Mouse (Mus musculus) naive thymus-derived CD4-positive, alpha-beta T cell, adult 2 months (primary cell): ENCODE results near the gene Coq8b.
A peak's percentile ranks its signal among the peaks of the same experiment; 100 is the strongest.

Experiments
- DNase-seq: peaks from one replicate; pipeline ENCODE4 v3.0.0-alpha.2; 2011; ENCODE audit warnings: low read depth

Coq8b gene

GRCm38 (mm10) chr7:27232781-27233281 lies at the start of gene Coq8b:
Coq8b (plus strand) TSS chr7:27233023.
- peak; percentile 94 for DNase-seq

DNA sequence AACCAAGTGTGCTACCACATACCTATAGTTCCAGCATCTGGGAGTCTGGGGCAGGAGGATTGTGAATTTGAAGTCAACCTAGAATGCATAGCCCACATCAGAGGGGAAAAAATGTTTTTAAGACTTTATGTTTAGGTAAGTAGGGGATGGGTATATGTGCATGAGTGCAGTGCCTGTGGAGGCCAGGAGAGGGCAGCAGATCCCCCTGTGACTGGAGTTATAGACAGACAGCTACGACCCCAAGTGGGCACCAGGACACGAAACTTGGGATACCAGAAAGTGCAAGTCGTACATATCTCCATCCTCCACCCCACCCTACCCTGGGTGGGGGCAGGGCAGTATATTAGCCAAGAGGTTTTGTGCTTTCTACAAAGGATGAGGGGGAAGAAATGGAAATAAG lies 47.9 kb upstream of the Coq8b start:
- DNase-seq = peak; percentile 67

GRCm38 (mm10) chr7:27185986-27186385 lies 46.8 kb upstream of the Coq8b start:
- no peak for DNase-seq

- DNase-seq = peak; percentile 25
Measured at GRCm38 (mm10) chr7:27189271-27189931, 43.4 kb upstream of the Coq8b start.

DNA sequence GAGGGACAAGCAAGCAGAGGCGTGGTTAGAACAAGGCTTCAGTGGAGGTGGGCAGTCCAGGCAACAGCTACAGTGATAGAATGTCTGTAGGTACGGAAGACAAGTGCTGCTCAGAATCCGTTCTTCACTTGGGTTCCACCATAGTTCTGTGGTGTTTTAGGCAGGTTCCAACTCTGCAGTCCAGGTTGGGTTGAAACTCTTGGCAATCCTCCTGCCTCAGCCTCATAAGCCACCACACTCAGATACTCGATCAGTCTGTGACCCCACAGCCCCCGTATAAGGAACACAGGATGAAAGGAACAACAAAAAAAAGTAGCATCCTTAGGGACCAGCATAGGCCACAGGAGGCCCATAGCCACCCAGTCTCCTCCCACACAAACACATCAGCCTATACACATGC lies 40.4 kb upstream of the Coq8b start:
- DNase-seq = no peak

DNA sequence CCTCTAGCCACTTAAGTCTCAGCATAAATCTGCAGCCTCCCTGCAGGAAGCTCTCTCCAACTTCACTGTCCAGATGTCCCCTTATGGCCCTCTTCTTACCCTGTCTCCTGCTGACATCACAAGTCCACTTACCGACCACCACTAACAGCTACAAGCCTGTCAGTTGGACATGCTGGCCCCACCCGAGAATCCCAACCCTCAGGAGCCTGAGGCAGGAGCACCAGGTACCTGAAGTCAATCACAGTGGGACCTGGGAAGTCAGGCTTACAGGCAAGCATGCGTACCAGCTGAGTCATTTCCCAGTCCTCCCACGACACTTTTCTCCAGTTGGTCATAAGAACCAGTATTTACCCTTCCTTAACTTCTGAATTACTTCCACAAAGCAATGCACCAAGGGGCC lies 39.1 kb upstream of the Coq8b start:
- no peak for DNase-seq

DNA sequence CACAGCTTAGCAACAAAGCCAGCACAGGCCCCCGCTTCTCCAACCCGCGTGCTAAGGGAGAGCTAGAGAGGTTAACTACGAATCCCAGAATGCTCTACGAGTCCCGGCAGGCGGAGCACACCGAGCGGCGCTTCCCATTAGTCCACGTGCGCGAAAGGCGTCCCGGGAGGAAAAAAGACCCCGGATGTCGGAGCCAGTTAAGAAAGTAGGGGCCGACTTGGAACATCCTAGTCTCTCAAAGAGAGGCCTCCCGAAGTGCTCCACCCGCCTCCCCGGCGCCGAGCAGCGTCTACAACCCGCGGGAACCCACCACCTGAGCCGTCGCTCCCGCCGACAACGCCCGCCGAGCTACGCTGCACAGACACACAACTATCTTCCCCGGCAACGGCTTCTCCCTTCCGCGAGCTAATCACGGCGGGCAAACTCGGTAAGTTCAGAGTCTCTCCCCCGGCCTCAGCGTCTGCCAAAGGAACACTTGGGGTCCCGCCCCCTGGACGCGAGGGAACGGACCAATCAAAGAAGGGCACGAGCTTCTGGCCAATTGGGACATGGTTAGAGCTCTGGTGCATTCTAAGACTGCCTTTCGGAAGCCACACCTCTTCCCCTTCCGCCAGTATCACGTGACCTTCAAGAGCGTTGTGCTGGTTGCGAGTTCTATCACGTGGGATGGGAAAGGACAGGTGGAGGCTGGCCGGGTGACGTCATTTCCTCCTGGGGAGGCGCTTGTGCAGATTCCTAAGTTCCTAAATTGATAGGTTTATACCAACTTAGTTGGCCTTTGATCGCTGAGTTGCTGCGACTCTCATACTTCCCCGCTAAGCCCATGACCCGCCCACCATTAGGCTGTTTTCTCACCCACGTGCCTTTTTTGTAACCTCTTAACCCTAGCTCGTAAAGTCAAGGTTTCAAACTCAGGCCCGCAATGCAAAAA lies 36.9 kb upstream of the Coq8b start, which contains the start of the genes BC024978 and Snrpa:
Gene BC024978 (plus strand): TSS at position 101 of the 931 bp plus-strand sequence.
Gene Snrpa (minus strand): TSS at position 591 of the 931 bp plus-strand sequence.
- peak; percentile 97 for DNase-seq

DNA sequence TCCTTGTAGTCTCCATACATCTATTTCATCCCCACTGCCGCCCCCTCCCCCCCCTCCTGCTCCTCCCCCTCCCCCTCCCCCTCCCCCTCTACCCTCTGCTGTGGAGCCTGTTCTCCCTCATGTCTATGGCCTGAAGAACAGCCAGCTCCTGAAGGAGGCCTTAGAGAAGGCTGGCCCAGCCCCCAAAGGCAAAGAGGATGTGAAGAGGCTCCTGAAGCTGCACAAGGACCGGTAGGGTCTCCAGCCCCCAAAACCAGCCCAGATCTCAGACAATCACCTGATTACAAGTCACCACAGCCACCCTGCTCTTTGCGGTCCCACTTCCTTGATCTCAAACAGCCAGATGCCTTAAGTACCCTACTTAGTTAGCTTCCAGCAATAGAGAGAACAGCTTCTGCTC lies 35.7 kb upstream of the Coq8b start:
- DNase-seq = no peak

GRCm38 (mm10) chr7:27197634-27198033 lies 35.2 kb upstream of the Coq8b start:
- no peak for DNase-seq

DNA sequence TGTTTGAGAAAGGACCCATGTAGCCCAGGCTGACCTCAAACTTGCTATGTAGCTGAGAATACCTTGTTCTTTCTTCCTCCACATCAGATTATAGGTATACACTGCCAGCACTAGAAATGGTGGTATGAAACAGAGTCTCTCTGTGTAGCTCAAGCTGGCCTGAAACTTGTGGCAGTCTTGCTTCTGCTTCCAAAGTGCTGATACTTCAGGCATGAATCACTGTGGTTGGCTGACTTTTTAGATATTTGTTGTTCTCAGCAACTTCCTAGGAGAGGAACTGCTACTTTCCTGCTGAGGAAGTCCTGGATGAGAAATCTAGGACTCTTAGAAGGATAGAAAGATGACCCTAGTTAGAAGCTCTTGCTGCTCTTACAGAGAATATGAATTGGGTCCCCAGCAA lies 34.5 kb upstream of the Coq8b start:
- DNase-seq = no peak

- DNase-seq = no peak
Measured at GRCm38 (mm10) chr7:27198779-27199178, 34.0 kb upstream of the Coq8b start.

- DNase-seq = no peak
Measured at GRCm38 (mm10) chr7:27203730-27204449, 28.9 kb upstream of the Coq8b start.

DNA sequence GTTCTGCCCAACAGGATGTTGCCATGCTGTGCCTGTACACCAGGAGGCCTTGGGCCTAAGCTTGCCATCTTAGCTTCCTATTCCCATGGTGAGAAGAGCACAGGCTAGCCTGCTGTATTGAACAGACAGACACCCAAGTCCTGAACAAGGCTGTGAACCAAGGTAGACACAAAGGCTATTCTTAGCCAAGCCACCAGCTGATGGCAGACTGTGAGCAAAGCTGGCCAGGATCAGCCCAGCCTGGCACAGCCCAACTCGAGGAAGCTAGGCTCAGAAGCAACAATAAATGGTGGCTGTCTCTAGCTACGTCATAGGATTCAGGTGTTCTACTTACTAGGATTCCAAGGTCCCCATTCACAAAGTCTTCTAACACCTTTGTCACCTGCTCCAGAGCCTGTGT lies 20.2 kb upstream of the Coq8b start:
- DNase-seq = no peak

GRCm38 (mm10) chr7:27218586-27218985 lies 14.2 kb upstream of the Coq8b start:
- DNase-seq = no peak

- no peak for DNase-seq
Measured at GRCm38 (mm10) chr7:27219937-27220336, 12.9 kb upstream of the Coq8b start.

DNA sequence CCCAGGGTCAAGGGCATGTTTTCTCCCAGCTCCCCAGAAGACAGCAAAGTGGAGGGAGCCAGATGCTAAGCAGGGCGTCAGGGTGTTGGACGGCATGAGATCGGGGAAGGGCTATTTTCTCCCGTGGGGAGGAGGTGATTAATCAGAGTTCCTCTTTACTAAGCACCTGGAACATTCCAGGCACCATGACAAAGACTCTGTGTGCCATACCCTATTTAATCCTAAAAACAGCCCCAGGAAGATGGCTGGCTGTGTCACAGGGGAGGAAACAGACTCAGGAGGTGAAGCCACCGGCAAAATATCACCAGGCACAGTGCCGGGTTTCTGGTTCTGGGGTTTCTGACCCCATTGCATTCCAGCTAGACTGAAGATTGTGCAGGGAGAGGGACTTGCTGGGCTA lies 10.9 kb upstream of the Coq8b start:
- DNase-seq = no peak

DNA sequence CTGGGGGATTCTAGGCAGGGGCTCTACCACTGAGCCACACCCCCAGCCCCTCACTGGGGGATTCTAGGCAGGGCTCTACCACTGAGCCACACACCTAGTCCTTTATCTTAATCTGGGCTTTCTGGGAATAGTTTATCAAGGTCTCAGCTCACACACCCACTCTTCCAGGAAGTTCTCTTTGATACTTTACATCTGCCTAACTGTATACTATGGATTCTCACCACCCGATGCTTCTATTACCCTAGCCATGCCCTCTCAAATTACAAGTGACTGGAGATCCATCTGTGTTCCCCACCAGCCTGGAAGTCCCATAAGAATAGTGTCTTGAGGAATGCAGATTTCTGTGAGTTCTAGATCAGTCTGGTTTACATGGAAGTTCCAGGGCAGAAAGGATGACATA lies 10.3 kb upstream of the Coq8b start:
- DNase-seq = no peak

- DNase-seq = no peak
Measured at GRCm38 (mm10) chr7:27224877-27225575, 7.8 kb upstream of the Coq8b start.

GRCm38 (mm10) chr7:27227276-27227675 lies 5.5 kb upstream of the Coq8b start:
- DNase-seq = no peak

GRCm38 (mm10) chr7:27227676-27228075 lies 5.1 kb upstream of the Coq8b start:
- DNase-seq = peak; percentile 35

- DNase-seq = peak; percentile 96
Measured at GRCm38 (mm10) chr7:27228281-27228821, 4.5 kb upstream of the Coq8b start, which contains the start of gene Itpkc. Itpkc (minus strand) TSS chr7:27228661.
